Mouse (Mus musculus) liver, adult 2 months (tissue): ENCODE measurements at regions not wholly inside any gene's neighbourhood (a gene's known extent, or its start where the extent isn't known, plus 50 kb on each side); places are given as distances from the start of the nearest gene placed in this dataset.

Experiments used
- DNase-seq: peaks from one replicate; pipeline ENCODE4 v3.0.0-alpha.2; 2011; ENCODE audit warnings: low read depth, low spot score; ENCODE audit errors: extremely low read depth
- H3K27ac ChIP-seq: fragments of 200-500 bp; replicated peaks from 2 replicates; pipeline ENCODE4 v1.5.1; 2012; ENCODE audit warnings: low read depth, mild to moderate bottlenecking, control low read depth, inconsistent platforms, low read length; ENCODE audit not compliant: insufficient read depth
- H3K27me3 ChIP-seq: fragments of 200-500 bp; 2 replicates; pipeline ENCODE4 v1.6.1; 2012; ENCODE audit warnings: mild to moderate bottlenecking, moderate library complexity, low read length, inconsistent platforms; ENCODE audit not compliant: control insufficient read depth, insufficient read depth
- H3K36me3 ChIP-seq: fragments of 200-500 bp; 2 replicates; pipeline ENCODE4 v1.6.1; 2012; ENCODE audit warnings: low read length, inconsistent platforms; ENCODE audit not compliant: control insufficient read depth, insufficient read depth
- H3K4me1 ChIP-seq: fragments of 200-500 bp; 2 replicates; pipeline ENCODE4 v1.6.1; 2011; ENCODE audit warnings: low read length; ENCODE audit not compliant: control insufficient read depth, insufficient read depth
- H3K4me3 ChIP-seq: fragments of 200-500 bp; 2 replicates; pipeline ENCODE4 v1.5.1; 2011; ENCODE audit warnings: low read depth, mild to moderate bottlenecking, control low read depth, low read length, moderate library complexity; ENCODE audit not compliant: insufficient read depth
- H3K79me2 ChIP-seq: fragments of 200-500 bp; 2 replicates; pipeline ENCODE4 v1.6.1; 2012; ENCODE audit warnings: inconsistent platforms, mild to moderate bottlenecking, low read length, moderate library complexity; ENCODE audit not compliant: control insufficient read depth, insufficient read depth
- H3K9ac ChIP-seq: fragments of 200-500 bp; 2 replicates; pipeline ENCODE4 v1.6.1; 2012; ENCODE audit warnings: low read depth, mild to moderate bottlenecking, control low read depth, inconsistent platforms, low read length
- CTCF ChIP-seq: fragments of 200-500 bp; IDR thresholded peaks from 2 replicates; pipeline ENCODE4 v1.5.1; 2011; ENCODE audit warnings: low read depth, low read length, control low read depth
- POLR2A ChIP-seq: fragments of 200-500 bp; IDR thresholded peaks from 2 replicates; pipeline ENCODE4 v1.6.1; 2011; ENCODE audit warnings: low read length, control low read depth; ENCODE audit not compliant: insufficient read depth; ENCODE audit errors: extremely low read depth
- WGBS: fragments of 180-500 bp; shearing (Covaris S2); methylation state at CpG from one replicate; pipeline ENCODE4 v1.1.7; 2018; 5-methylcytosine and 5-hydroxymethylcytosine counted together

DNA sequence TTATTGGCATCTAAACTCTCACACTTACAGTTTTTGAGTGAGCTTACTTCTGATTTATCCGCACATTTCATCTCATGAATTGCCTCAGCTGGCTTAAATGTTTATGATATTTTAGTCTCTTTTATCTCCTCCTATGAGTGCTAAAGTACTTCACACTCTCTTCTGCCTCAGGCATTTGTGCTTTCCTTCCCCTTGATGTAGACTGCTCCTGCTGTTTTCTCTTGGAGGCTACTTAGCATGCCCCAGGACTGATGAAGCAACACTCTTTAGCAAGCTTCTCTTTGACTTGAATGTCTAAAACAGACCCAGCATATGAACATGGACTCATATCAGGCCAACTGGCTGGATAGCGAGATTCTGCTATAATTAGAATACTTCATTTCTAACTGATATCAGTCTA, 882.8 kb downstream of the Tecrl start:
- H3K4me3 ChIP-seq = no peak overlapping the region
- no peak for DNase-seq
- TF ChIP-seq POLR2A (no peak), CTCF (no peak)
- no peaks in the 10 kb centered on the region for H3K36me3 ChIP-seq
- H3K4me1 ChIP-seq = no peaks in the 10 kb centered on the region
- no peaks in the 10 kb centered on the region for H3K79me2 ChIP-seq
- no peak overlapping the region for H3K27ac ChIP-seq
- H3K9ac ChIP-seq = no peak overlapping the region
- H3K27me3 ChIP-seq = no peaks in the 10 kb centered on the region
- 76% methylated on average over 2 of the region's 2 CpGs for whole genome bisulfite sequencing

DNA sequence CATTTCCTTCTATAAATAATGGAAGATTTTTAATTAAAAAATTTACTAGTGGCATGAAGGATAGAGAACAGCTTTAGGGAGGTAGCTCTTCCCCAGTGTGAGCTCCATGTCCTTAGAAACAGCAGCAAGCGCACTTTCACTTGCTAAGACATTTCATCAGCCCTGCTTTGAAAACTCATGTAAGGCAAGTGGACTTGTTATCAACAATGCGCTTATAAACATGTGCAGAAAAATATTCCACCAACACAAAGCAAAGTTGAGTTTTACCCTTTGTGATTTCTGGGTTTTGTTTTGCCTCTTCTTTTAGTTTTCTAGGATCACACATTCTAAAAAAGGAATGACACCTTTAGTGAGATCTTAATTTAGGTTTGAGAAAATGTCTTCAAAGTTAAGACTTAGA, 890.7 kb downstream of the Tecrl start:
- Histone ChIP-seq H3K4me1 (no peaks in the 10 kb centered on the region), H3K27me3 (no peaks in the 10 kb centered on the region), H3K27ac (no peak overlapping the region), H3K4me3 (no peak overlapping the region), H3K9ac (no peak overlapping the region), H3K79me2 (no peaks in the 10 kb centered on the region), H3K36me3 (no peaks in the 10 kb centered on the region)
- TF ChIP-seq POLR2A (no peak), CTCF (no peak)
- no peak for DNase-seq
- WGBS = 89% methylated on average over 2 of the region's 2 CpGs

DNA sequence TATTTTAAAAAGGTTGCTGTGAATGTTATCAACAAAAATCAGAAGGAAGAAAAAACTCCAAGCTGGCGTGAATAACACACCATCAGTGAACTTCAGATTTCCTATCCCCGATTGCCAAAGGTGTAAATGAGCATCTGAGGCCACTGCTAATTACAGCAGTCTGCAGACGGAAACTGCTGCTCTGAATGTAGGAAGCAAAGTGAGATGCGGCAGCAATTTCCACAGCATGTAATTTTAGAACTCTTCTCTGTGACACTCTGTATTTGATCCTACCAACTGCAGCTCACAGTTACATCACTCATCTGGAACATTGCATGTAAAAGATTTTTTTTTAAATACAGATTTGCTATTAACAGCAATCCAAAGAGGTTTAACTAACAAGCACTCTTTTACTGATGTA, 913.7 kb downstream of the Tecrl start:
- Histone ChIP-seq H3K9ac (no peak overlapping the region), H3K79me2 (no peaks in the 10 kb centered on the region), H3K27ac (no peak overlapping the region), H3K4me3 (no peak overlapping the region), H3K4me1 (no peaks in the 10 kb centered on the region), H3K36me3 (no peaks in the 10 kb centered on the region), H3K27me3 (no peaks in the 10 kb centered on the region)
- no peak for DNase-seq
- TF ChIP-seq POLR2A = no peak
- no peak for TF ChIP-seq CTCF
- 79% methylated on average over 4 of the region's 4 CpGs for WGBS

DNA sequence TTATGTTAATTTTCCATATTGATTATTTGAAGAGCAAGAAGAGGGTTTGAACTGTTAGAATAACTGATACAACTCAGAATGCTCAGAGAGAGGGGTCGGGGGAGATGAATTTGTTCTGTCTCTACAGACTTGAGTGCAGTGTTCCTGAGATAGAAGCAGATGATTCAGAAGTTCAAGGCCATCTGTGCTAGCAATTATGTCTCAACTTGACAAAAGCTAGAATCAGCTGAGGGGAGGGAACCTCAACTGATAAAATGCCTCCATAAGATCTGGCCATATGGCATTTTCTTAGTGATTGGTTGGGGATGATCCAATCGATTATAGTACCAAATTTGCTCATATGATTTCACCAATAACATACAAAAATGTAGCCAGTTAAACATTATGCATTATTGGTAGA, 914.9 kb downstream of the Tecrl start:
- Histone ChIP-seq H3K9ac (no peak overlapping the region), H3K36me3 (no peaks in the 10 kb centered on the region), H3K4me3 (no peak overlapping the region), H3K4me1 (no peaks in the 10 kb centered on the region), H3K27ac (no peak overlapping the region), H3K79me2 (no peaks in the 10 kb centered on the region), H3K27me3 (no peaks in the 10 kb centered on the region)
- TF ChIP-seq POLR2A (no peak), CTCF (no peak)
- DNase-seq = no peak
- WGBS = 66% methylated on average over 2 of the region's 2 CpGs

- Histone ChIP-seq H3K9ac (no peak overlapping the region), H3K36me3 (no peaks in the 10 kb centered on the region), H3K27ac (no peak overlapping the region), H3K4me3 (no peak overlapping the region), H3K4me1 (no peaks in the 10 kb centered on the region), H3K79me2 (no peaks in the 10 kb centered on the region), H3K27me3 (no peaks in the 10 kb centered on the region)
- no peak for DNase-seq
- TF ChIP-seq CTCF = no peak
- no peak for TF ChIP-seq POLR2A
Measured at GRCm38 (mm10) chr5:82420396-82420795, 934.6 kb downstream of the Tecrl start.

GRCm38 (mm10) chr5:82396632-82397234, 958.3 kb downstream of the Tecrl start:
- WGBS = 56% methylated on average over 5 of the region's 5 CpGs
- Histone ChIP-seq H3K4me3 (no peak overlapping the region), H3K36me3 (no peaks in the 10 kb centered on the region), H3K27me3 (no peaks in the 10 kb centered on the region), H3K9ac (no peak overlapping the region), H3K79me2 (no peaks in the 10 kb centered on the region), H3K4me1 (no peaks in the 10 kb centered on the region), H3K27ac (no peak overlapping the region)
- DNase-seq = no peak
- no peak for TF ChIP-seq POLR2A
- TF ChIP-seq CTCF = no peak
